Mouse (Mus musculus) myocyte (in vitro differentiated cells): ENCODE results near the gene Irak1. TPM values are rescaled to one million over a fixed set of nuclear protein-coding genes. Genes with fewer than 3 reads are reported as not detected.

Source experiments
- H3K27me3 ChIP-seq: one replicate; pipeline ENCODE4 v1.6.1; 2011; ENCODE audit not compliant: control insufficient read depth, insufficient read depth, insufficient read length
- H3K36me3 ChIP-seq: one replicate; pipeline ENCODE4 v1.6.1; 2011; ENCODE audit not compliant: control insufficient read depth, insufficient read depth
- H3K4me2 ChIP-seq: one replicate; pipeline ENCODE4 v1.6.1; 2011; ENCODE audit warnings: low read depth, control low read depth
- H3K4me3 ChIP-seq: one replicate; pipeline ENCODE4 v1.5.1; 2011; ENCODE audit warnings: mild to moderate bottlenecking, control low read depth, moderate library complexity
- H3K79me2 ChIP-seq: one replicate; pipeline ENCODE4 v1.6.1; 2011; ENCODE audit not compliant: control insufficient read depth, insufficient read depth
- H3ac ChIP-seq: one replicate; pipeline ENCODE4 v1.6.1; 2011; ENCODE audit not compliant: control insufficient read depth, insufficient read length
- CEBPB ChIP-seq: IDR thresholded peaks from 2 replicates; pipeline ENCODE4 v1.6.1; 2011; ENCODE audit warnings: mild to moderate bottlenecking, moderate library complexity; ENCODE audit not compliant: poor library complexity, insufficient read depth, severe bottlenecking
- E2F4 ChIP-seq: IDR thresholded peaks from one replicate; pipeline ENCODE4 v1.6.1; 2011; ENCODE audit warnings: mild to moderate bottlenecking, control low read depth, moderate library complexity; ENCODE audit not compliant: insufficient read depth
- MAX ChIP-seq: IDR thresholded peaks from one replicate; pipeline ENCODE4 v1.6.1; 2011; ENCODE audit warnings: low read depth, mild to moderate bottlenecking, control low read depth
- MYOD1 ChIP-seq, 3 experiments: IDR thresholded peaks; one replicate each; pipeline ENCODE4 v1.6.1; 2011; ENCODE audit warnings: control low read depth in 2 of 3, low read depth in 2 of 3, mild to moderate bottlenecking in 2 of 3, moderate library complexity in 1 of 3; ENCODE audit not compliant: insufficient read length in 2 of 3, control insufficient read depth in 1 of 3
- MYOG ChIP-seq, 3 experiments: IDR thresholded peaks; one replicate each; pipeline ENCODE4 v1.6.1; 2011; ENCODE audit warnings: control low read depth in 2 of 3, low read depth in 2 of 3, mild to moderate bottlenecking in 2 of 3; ENCODE audit not compliant: insufficient read length in 2 of 3, control insufficient read depth in 1 of 3, insufficient read depth in 1 of 3
- POLR2A ChIP-seq: IDR thresholded peaks from one replicate; pipeline ENCODE4 v1.6.1; 2011; ENCODE audit warnings: low read depth, mild to moderate bottlenecking, control low read depth, moderate library complexity; ENCODE audit not compliant: insufficient read length
- POLR2AphosphoS2 ChIP-seq: IDR thresholded peaks from one replicate; pipeline ENCODE4 v1.6.1; 2011; ENCODE audit warnings: low read depth, control low read depth; ENCODE audit not compliant: insufficient read length
- REST ChIP-seq: IDR thresholded peaks from one replicate; pipeline ENCODE4 v1.6.1; 2011; ENCODE audit warnings: mild to moderate bottlenecking, control low read depth, moderate library complexity; ENCODE audit not compliant: insufficient read depth, insufficient read length
- SRF ChIP-seq: IDR thresholded peaks from one replicate; pipeline ENCODE4 v1.6.1; 2011; ENCODE audit warnings: low read depth; ENCODE audit not compliant: control insufficient read depth, insufficient read length
- TCF12 ChIP-seq: IDR thresholded peaks from one replicate; pipeline ENCODE4 v1.6.1; 2011; ENCODE audit warnings: mild to moderate bottlenecking, control low read depth; ENCODE audit not compliant: poor library complexity, insufficient read depth, severe bottlenecking
- TCF3 ChIP-seq: IDR thresholded peaks from one replicate; pipeline ENCODE4 v1.6.1; 2011; ENCODE audit warnings: low read depth, control low read depth; ENCODE audit not compliant: insufficient read length
- USF1 ChIP-seq: IDR thresholded peaks from one replicate; pipeline ENCODE4 v1.6.1; 2011; ENCODE audit warnings: low read depth, mild to moderate bottlenecking, control low read depth, moderate library complexity
- polyA plus RNA-seq: library from polyadenylated mRNA; unstranded; fragments of >200 nt; fragmentation: generic; extraction: Trizol; gene quantifications from one replicate; pipeline ENCODE4 v1.2.1, GENCODE M21; 2012; ENCODE audit warnings: missing spikeins

Irak1 gene
- polyA plus RNA-seq, 1 experiment, result 28.6 TPM

- no peak overlapping the region for H3ac ChIP-seq
- no peak overlapping the region for H3K4me2 ChIP-seq
- H3K4me3 ChIP-seq, result no peak overlapping the region
- H3K36me3 ChIP-seq, result no peaks in the 10 kb centered on the region
- TF ChIP-seq USF1, result no peak
- no peak for TF ChIP-seq CEBPB
- TF ChIP-seq REST, result no peak
- no peak for TF ChIP-seq MAX
- TF ChIP-seq POLR2A, result no peak
- no peaks in the 10 kb centered on the region for H3K79me2 ChIP-seq
- no peaks in the 10 kb centered on the region for H3K27me3 ChIP-seq
Observed at GRCm38 (mm10) chrX:74003644-74004043, 20.1 kb downstream of the Irak1 start.

- no peak overlapping the region for H3K4me2 ChIP-seq
Observed at GRCm38 (mm10) chrX:74001024-74001423, 22.7 kb downstream of the Irak1 start.

GRCm38 (mm10) chrX:73998911-73999869 is 24.5 kb downstream of the Irak1 start:
- TF ChIP-seq POLR2AphosphoS2 (no peak), SRF (no peak), CEBPB (no peak), E2F4 (no peak), MAX (no peak), REST (no peak), MYOG (IDR thresholded peaks at IDR 0.05; ENCODE audit: control insufficient read depth in 1 of 3, insufficient read depth in 1 of 3, insufficient read length in 2 of 3, low read depth in 2 of 3) (no peak), POLR2A (no peak), TCF3 (no peak), USF1 (no peak), TCF12 (no peak), MYOD1 (IDR thresholded peaks at IDR 0.05; ENCODE audit: control insufficient read depth in 1 of 3, insufficient read length in 2 of 3, low read depth in 2 of 3) (no peak)
- Histone ChIP-seq H3ac (no peak overlapping the region), H3K79me2 (no peaks in the 10 kb centered on the region), H3K4me2 (peak overlapping the region; percentile 48), H3K36me3 (no peaks in the 10 kb centered on the region), H3K4me3 (no peak overlapping the region), H3K27me3 (no peaks in the 10 kb centered on the region)

More at GRCm38 (mm10) chrX:74001024-74001423, 22.7 kb downstream of the Irak1 start:
- H3K36me3 ChIP-seq, result no peaks in the 10 kb centered on the region
- H3K79me2 ChIP-seq, result no peaks in the 10 kb centered on the region
- TF ChIP-seq MYOG (IDR thresholded peaks at IDR 0.05; ENCODE audit: control insufficient read depth in 1 of 3, insufficient read depth in 1 of 3, insufficient read length in 2 of 3, low read depth in 2 of 3) (no peak), POLR2A (no peak), CEBPB (no peak), POLR2AphosphoS2 (no peak), MYOD1 (IDR thresholded peaks at IDR 0.05; ENCODE audit: control insufficient read depth in 1 of 3, insufficient read length in 2 of 3, low read depth in 2 of 3) (no peak), MAX (no peak), SRF (no peak), E2F4 (no peak), REST (no peak), USF1 (no peak)
- no peaks in the 10 kb centered on the region for H3K27me3 ChIP-seq
- H3K4me3 ChIP-seq, result no peak overlapping the region
- H3ac ChIP-seq, result no peak overlapping the region

GRCm38 (mm10) chrX:73977783-73978182 is 45.9 kb downstream of the Irak1 start:
- Histone ChIP-seq H3ac (no peak overlapping the region), H3K27me3 (no peaks in the 10 kb centered on the region)
- TF ChIP-seq E2F4, result no peak
- no peak for TF ChIP-seq POLR2AphosphoS2
- TF ChIP-seq MAX, result no peak
- TF ChIP-seq MYOD1 (IDR thresholded peaks at IDR 0.05; ENCODE audit: control insufficient read depth in 1 of 3, insufficient read length in 2 of 3, low read depth in 2 of 3), result no peak
- TF ChIP-seq TCF12, result no peak
- no peak for TF ChIP-seq CEBPB
- no peak for TF ChIP-seq POLR2A
- TF ChIP-seq USF1, result no peak
- no peak for TF ChIP-seq MYOG (IDR thresholded peaks at IDR 0.05; ENCODE audit: control insufficient read depth in 1 of 3, insufficient read depth in 1 of 3, insufficient read length in 2 of 3, low read depth in 2 of 3)
- TF ChIP-seq REST, result no peak
- TF ChIP-seq SRF, result no peak
- no peak for TF ChIP-seq TCF3

GRCm38 (mm10) chrX:73976283-73976682 is 47.4 kb downstream of the Irak1 start:
- no peak overlapping the region for H3ac ChIP-seq
- no peak overlapping the region for H3K4me3 ChIP-seq
- no peaks in the 10 kb centered on the region for H3K36me3 ChIP-seq
- TF ChIP-seq POLR2AphosphoS2 (no peak), REST (no peak), CEBPB (no peak), POLR2A (no peak), SRF (no peak), USF1 (no peak), TCF3 (no peak), MYOD1 (IDR thresholded peaks at IDR 0.05; ENCODE audit: control insufficient read depth in 1 of 3, insufficient read length in 2 of 3, low read depth in 2 of 3) (no peak), E2F4 (no peak), MAX (no peak), MYOG (IDR thresholded peaks at IDR 0.05; ENCODE audit: control insufficient read depth in 1 of 3, insufficient read depth in 1 of 3, insufficient read length in 2 of 3, low read depth in 2 of 3) (no peak), TCF12 (no peak)
- no peaks in the 10 kb centered on the region for H3K27me3 ChIP-seq
- H3K4me2 ChIP-seq, result no peak overlapping the region
- no peaks in the 10 kb centered on the region for H3K79me2 ChIP-seq

More at GRCm38 (mm10) chrX:73977783-73978182, 45.9 kb downstream of the Irak1 start:
- Histone ChIP-seq H3K4me2 (no peak overlapping the region), H3K36me3 (no peaks in the 10 kb centered on the region), H3K79me2 (no peaks in the 10 kb centered on the region), H3K4me3 (no peak overlapping the region)
